Mouse (Mus musculus): ENCODE measurements around the gene Foxp1.

- TF ChIP-seq CTCF (IDR thresholded peaks at IDR 0.05; ENCODE audit: low read depth, low read length) (no peak), TAL1 (conservative IDR thresholded peaks at IDR 0.05; ENCODE audit: low read depth, low read length) (no peak), GATA1 (IDR thresholded peaks at IDR 0.05; ENCODE audit: borderline replicate concordance, low read length) (no peak), POLR2AphosphoS5 (IDR thresholded peaks at IDR 0.05; ENCODE audit: insufficient replicate concordance, low read depth, low read length) (no peak), GATA2 (IDR thresholded peaks at IDR 0.05; ENCODE audit: borderline replicate concordance, low read depth, low read length) (no peak)
Observed at GRCm38 (mm10) chr6:99142900-99143755, 379.4 kb downstream of the Foxp1 start.

Measured in G1E (cell line).